Mouse (Mus musculus) stomach, postnatal 0 days (tissue): ENCODE data around the gene Ndufa10.

Experiments
- CTCF ChIP-seq: IDR thresholded peaks from 2 replicates; pipeline ENCODE4 v1.5.1; 2016; ENCODE audit warnings: antibody characterized with exemption, low read depth, mild to moderate bottlenecking, moderate library complexity
- EP300 ChIP-seq: optimal IDR thresholded peaks from 2 replicates; pipeline ENCODE3; 2016; ENCODE audit warnings: antibody characterized with exemption

GRCm38 (mm10) chr1:92496001-92496400 is 22.3 kb upstream of the Ndufa10 start, which contains the start of gene Olfr1415:
- TF ChIP-seq CTCF (no peak), EP300 (no peak)
